Comparison of ENCODE assay signal across 9 mouse cellular contexts in the genomic region with DNA sequence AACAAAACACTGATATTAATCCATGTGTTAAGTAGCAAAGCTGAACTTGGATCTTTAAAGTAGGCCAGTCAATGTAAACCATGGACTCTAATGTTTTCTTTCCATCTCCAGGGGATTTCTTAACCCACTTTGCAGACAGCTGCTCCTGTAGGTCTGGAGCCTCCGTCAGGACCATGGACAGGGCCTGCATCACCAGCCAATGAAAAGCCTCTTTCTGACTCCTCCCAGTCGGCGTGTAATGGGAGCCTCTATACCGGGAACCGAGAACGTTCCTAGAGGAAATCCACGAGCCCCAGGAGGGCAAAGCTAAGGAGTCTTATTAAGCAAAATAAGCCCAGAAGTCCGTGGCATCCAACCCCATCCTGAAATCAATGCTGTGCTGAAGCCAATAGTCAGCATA.
DNase-seq lines count a peak whose midpoint lies in the region; ATAC-seq and TF ChIP-seq lines count a peak whose summit lies in the region.
"Had no signal": no experiment of that assay in that cellular context is flagged by ENCODE, and none has a peak within 500 bp of the region (broad histone marks: within the 10 kb centered on the region; RNA-seq: fewer than 3 reads in every experiment).

No protein-coding gene starts in this region.

- no peak for TF ChIP-seq CTCF in forebrain, postnatal 0 days (IDR thresholded peaks at IDR 0.05; ENCODE audit: low read depth)
- TF ChIP-seq CTCF in testis, adult 2 months (IDR thresholded peaks at IDR 0.05; ENCODE audit: control insufficient read depth, insufficient read depth, insufficient replicate concordance, low read depth, low read length) = no peak
- no peak for TF ChIP-seq CTCF in thymus, adult 2 months (IDR thresholded peaks at IDR 0.05; ENCODE audit: borderline replicate concordance, control insufficient read depth, extremely low read depth, insufficient read depth, low read length, poor library complexity)

- H3K4me2 ChIP-seq in forebrain, embryonic 14.5 days (ENCODE audit: low read length) = no peak overlapping the region
- no peak overlapping the region for H3K4me2 ChIP-seq in forebrain, postnatal 0 days (ENCODE audit: low read depth)
- H3K4me2 ChIP-seq: stomach, embryonic 15.5 days had no signal

- H3K9ac ChIP-seq in forebrain, embryonic 14.5 days (ENCODE audit: low read length) = no peak overlapping the region
- H3K9ac ChIP-seq in forebrain, postnatal 0 days = no peak overlapping the region
- H3K9ac ChIP-seq: stomach, embryonic 15.5 days had no signal

- DNase-seq in forebrain, embryonic 14.5 days (ENCODE audit: low spot score) = peak; percentile 61
- no peak for DNase-seq in forebrain, postnatal 0 days
- no peak for DNase-seq in testis, postnatal 14 days (ENCODE audit: low spot score)
- peak; percentile 51 for DNase-seq in kidney, postnatal 14 days
- no peak for DNase-seq in left cerebral cortex, adult 11 months (ENCODE audit: low spot score)
- DNase-seq in heart, postnatal 25 days (ENCODE audit: low spot score) = no peak
- no peak for DNase-seq in thymus, adult 2 months

- H3K27me3 ChIP-seq in forebrain, embryonic 14.5 days (replicated peaks; ENCODE audit: control insufficient read depth, insufficient read depth, low read length) = no peaks in the 10 kb centered on the region
- H3K27me3 ChIP-seq in forebrain, postnatal 0 days (ENCODE audit: insufficient read depth, low read length) = peaks cover 9% of the 10 kb centered on the region; the same call in 1 of the 2 replicates
- no peaks in the 10 kb centered on the region for H3K27me3 ChIP-seq in testis, adult 2 months (ENCODE audit: control insufficient read depth, insufficient read depth, low read length)
- no peaks in the 10 kb centered on the region for H3K27me3 ChIP-seq in thymus, adult 2 months (ENCODE audit: control insufficient read depth, insufficient read depth, low read length)
- H3K27me3 ChIP-seq: stomach, embryonic 15.5 days had no signal

- no peak overlapping the region for H3K4me3 ChIP-seq in forebrain, embryonic 14.5 days (ENCODE audit: low read depth, low read length)
- H3K4me3 ChIP-seq in forebrain, postnatal 0 days (ENCODE audit: low read depth, low read length) = no peak overlapping the region
- H3K4me3 ChIP-seq in testis, adult 2 months (ENCODE audit: control insufficient read depth, low read depth, low read length) = peak overlapping the region; percentile 20
- no peak overlapping the region for H3K4me3 ChIP-seq in thymus, adult 2 months (ENCODE audit: control insufficient read depth, insufficient read depth, low read length)
- H3K4me3 ChIP-seq: stomach, embryonic 15.5 days had no signal

- no peak overlapping the region for H3K27ac ChIP-seq in forebrain, embryonic 14.5 days (ENCODE audit: low read depth, low read length)
- H3K27ac ChIP-seq in forebrain, postnatal 0 days (ENCODE audit: low read depth, low read length) = no peak overlapping the region
- no peak overlapping the region for H3K27ac ChIP-seq in testis, adult 2 months (ENCODE audit: control insufficient read depth, insufficient read depth, low read depth, low read length)
- no peak overlapping the region for H3K27ac ChIP-seq in thymus, adult 2 months (ENCODE audit: control insufficient read depth, insufficient read depth, low read length)
- H3K27ac ChIP-seq: stomach, embryonic 15.5 days had no signal

- H3K9me3 ChIP-seq in forebrain, embryonic 14.5 days (replicated peaks; ENCODE audit: control insufficient read depth, low read length) = no peaks in the 10 kb centered on the region
- no peaks in the 10 kb centered on the region for H3K9me3 ChIP-seq in forebrain, postnatal 0 days (ENCODE audit: low read length)
- H3K9me3 ChIP-seq: stomach, embryonic 15.5 days had no signal

- no peak for TF ChIP-seq POLR2A in testis, adult 2 months (IDR thresholded peaks at IDR 0.05; ENCODE audit: control insufficient read depth, low read depth, low read length)
- TF ChIP-seq POLR2A in thymus, adult 2 months (IDR thresholded peaks at IDR 0.05; ENCODE audit: control insufficient read depth, extremely low read depth, insufficient read depth, low read length, poor library complexity) = no peak

- 0% methylated on average over 8 of the region's 8 CpGs for WGBS in forebrain, embryonic 14.5 days
- WGBS in forebrain, postnatal 0 days = 2% methylated on average over 8 of the region's 8 CpGs
- WGBS in thymus, adult 2 months = 5% methylated on average over 8 of the region's 8 CpGs

- intact Hi-C loops in heart, postnatal 25 days (cut with DNase I) = no loop called here

- no peaks in the 10 kb centered on the region for H3K4me1 ChIP-seq in forebrain, embryonic 14.5 days (ENCODE audit: control insufficient read depth, insufficient read depth, low read length)
- H3K4me1 ChIP-seq in forebrain, postnatal 0 days (ENCODE audit: insufficient read depth) = 0 out of 2 replicates have a peak, but pooled peaks cover 2% of the 10 kb centered on the region
- H3K4me1 ChIP-seq in testis, adult 2 months (ENCODE audit: control insufficient read depth, insufficient read depth, low read length) = peaks cover 4% of the 10 kb centered on the region; the same call in 1 of the 2 replicates
- H3K4me1 ChIP-seq in thymus, adult 2 months (replicated peaks; ENCODE audit: control insufficient read depth, insufficient read depth, low read length) = no peaks in the 10 kb centered on the region
- H3K4me1 ChIP-seq: stomach, embryonic 15.5 days had no signal

- no peak for ATAC-seq in forebrain, embryonic 14.5 days
- no peak for ATAC-seq in forebrain, postnatal 0 days

- no peaks in the 10 kb centered on the region for H3K36me3 ChIP-seq in forebrain, embryonic 14.5 days (ENCODE audit: control insufficient read depth, insufficient read depth, low read length)
- H3K36me3 ChIP-seq in forebrain, postnatal 0 days (ENCODE audit: insufficient read depth) = no peaks in the 10 kb centered on the region
- H3K36me3 ChIP-seq in testis, adult 2 months (ENCODE audit: control insufficient read depth, insufficient read depth, low read length) = no peaks in the 10 kb centered on the region
- H3K36me3 ChIP-seq in thymus, adult 2 months (ENCODE audit: control insufficient read depth, insufficient read depth, low read length) = no peaks in the 10 kb centered on the region
- H3K36me3 ChIP-seq: stomach, embryonic 15.5 days had no signal

Comparison
In these comparisons a context has a peak if more than half of its experiments do, and no peak if none do; other contexts are left out.
1. DNase-seq: peak in forebrain, embryonic 14.5 days (single experiment) and kidney, postnatal 14 days (single experiment); none in forebrain, postnatal 0 days (single experiment), testis, postnatal 14 days (single experiment), left cerebral cortex, adult 11 months (single experiment), heart, postnatal 25 days (single experiment) and thymus, adult 2 months (single experiment).